Mouse (Mus musculus): ENCODE measurements at regions not wholly inside any gene's neighbourhood (a gene's known extent, or its start where the extent isn't known, plus 50 kb on each side); places are given as distances from the start of the nearest gene placed in this dataset.

DNA sequence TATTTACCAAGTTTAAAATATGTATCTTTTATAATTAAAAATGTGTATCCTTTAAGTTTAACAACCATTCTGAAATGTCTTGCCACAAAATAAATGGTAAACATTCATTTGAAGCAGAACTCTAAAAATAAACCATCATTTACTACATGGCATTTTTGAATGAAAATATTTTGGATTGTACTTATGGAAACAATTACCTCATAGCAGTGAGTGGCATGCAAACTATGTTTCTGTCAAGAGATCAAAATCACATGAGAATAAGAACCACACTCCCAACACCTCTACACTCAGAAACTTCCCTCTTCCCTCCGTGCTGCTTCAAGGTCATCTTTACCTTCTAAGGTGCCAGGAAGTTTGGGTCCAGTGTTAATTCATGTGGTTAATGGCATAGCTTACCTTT lies 94.9 kb upstream of the Grik2 start:
- Histone ChIP-seq H3K79me2 (ENCODE audit: control insufficient read depth, insufficient read depth, low read length, poor library complexity) (no peaks in the 10 kb centered on the region), H3K9ac (ENCODE audit: control insufficient read depth, low read depth, low read length, poor library complexity, severe bottlenecking) (no peak overlapping the region), H3K4me3 (ENCODE audit: control insufficient read depth in 1 of 2, insufficient read depth in 1 of 2, low read depth in 2 of 2, low read length in 2 of 2) (no peak overlapping the region), H3K27me3 (ENCODE audit: control insufficient read depth in 1 of 2, insufficient read depth in 2 of 2, low read length in 2 of 2) (no peaks in the 10 kb centered on the region; a peak in 1 of 4 replicates), H3K4me1 (ENCODE audit: control insufficient read depth in 1 of 2, insufficient read depth in 2 of 2, low read length in 2 of 2) (no peaks in the 10 kb centered on the region), H3K9me3 (replicated peaks; ENCODE audit: insufficient read depth, low read length) (no peaks in the 10 kb centered on the region), H3K36me3 (ENCODE audit: control insufficient read depth in 1 of 2, insufficient read depth in 2 of 2, low read length in 2 of 2) (no peaks in the 10 kb centered on the region), H3K27ac (ENCODE audit: control insufficient read depth, low read depth, low read length) (no peak overlapping the region)
- TF ChIP-seq POLR2AphosphoS5 (IDR thresholded peaks at IDR 0.05; ENCODE audit: borderline replicate concordance, low read depth, low read length) (no peak), KAT2A (conservative IDR thresholded peaks at IDR 0.05; ENCODE audit: low read depth, low read length) (no peak), UBTF (IDR thresholded peaks at IDR 0.05; ENCODE audit: borderline replicate concordance, insufficient read depth, low read depth, low read length) (no peak), HCFC1 (IDR thresholded peaks at IDR 0.05; ENCODE audit: low read depth, low read length) (no peak), GABPA (IDR thresholded peaks at IDR 0.05; ENCODE audit: low read depth, low read length) (no peak), ELF1 (IDR thresholded peaks at IDR 0.05; ENCODE audit: low read depth, low read length) (no peak), EP300 (IDR thresholded peaks at IDR 0.05; ENCODE audit: low read depth in 1 of 2, low read length in 2 of 2) (no peak), ZKSCAN1 (IDR thresholded peaks at IDR 0.05; ENCODE audit: low read depth, low read length) (no peak), TAL1 (IDR thresholded peaks at IDR 0.05; ENCODE audit: low read length) (no peak), E2F4 (IDR thresholded peaks at IDR 0.05; ENCODE audit: borderline replicate concordance, low read depth, low read length) (no peak), POLR2A (IDR thresholded peaks at IDR 0.05; ENCODE audit: control insufficient read depth in 1 of 2, insufficient read depth in 1 of 2, low read depth in 1 of 2, low read length in 2 of 2, poor library complexity in 1 of 2) (no peak), MYB (IDR thresholded peaks at IDR 0.05; ENCODE audit: low read depth, low read length) (no peak)
- DNase-seq (ENCODE audit: low read depth, low spot score) = no peak

DNA sequence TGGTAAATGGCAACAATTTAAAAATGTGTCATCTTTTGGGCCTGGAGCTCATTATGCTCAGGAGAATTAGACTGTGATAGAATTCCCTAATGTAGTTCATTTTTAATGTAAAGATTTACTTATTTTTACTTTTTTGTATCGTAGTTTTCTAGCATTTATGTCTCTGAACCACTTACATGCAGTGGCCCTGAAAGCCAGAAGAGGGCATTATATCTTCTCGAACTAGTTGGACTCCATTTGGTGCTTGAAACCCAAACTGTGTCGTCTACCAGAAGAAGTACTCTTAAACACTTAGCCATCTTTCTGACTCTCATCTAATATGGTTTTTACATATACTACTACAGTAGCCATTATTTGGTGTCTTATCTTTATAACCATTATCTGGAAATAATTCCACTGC lies 75.2 kb upstream of the Grik2 start:
- H3K27ac ChIP-seq (ENCODE audit: control insufficient read depth, low read depth, low read length) = no peak overlapping the region
- H3K4me1 ChIP-seq (ENCODE audit: control insufficient read depth in 1 of 2, insufficient read depth in 2 of 2, low read length in 2 of 2) = no peaks in the 10 kb centered on the region
- H3K36me3 ChIP-seq (ENCODE audit: control insufficient read depth in 1 of 2, insufficient read depth in 2 of 2, low read length in 2 of 2) = no peaks in the 10 kb centered on the region
- no peak for DNase-seq (ENCODE audit: low read depth, low spot score)
- no peak overlapping the region for H3K9ac ChIP-seq (ENCODE audit: control insufficient read depth, low read depth, low read length, poor library complexity, severe bottlenecking)
- H3K9me3 ChIP-seq (replicated peaks; ENCODE audit: insufficient read depth, low read length) = no peaks in the 10 kb centered on the region
- no peaks in the 10 kb centered on the region for H3K27me3 ChIP-seq (ENCODE audit: control insufficient read depth in 1 of 2, insufficient read depth in 2 of 2, low read length in 2 of 2)
- no peak overlapping the region for H3K4me3 ChIP-seq (ENCODE audit: control insufficient read depth in 1 of 2, insufficient read depth in 1 of 2, low read depth in 2 of 2, low read length in 2 of 2)
- no peak for TF ChIP-seq TCF12 (IDR thresholded peaks at IDR 0.05; ENCODE audit: low read depth, low read length)
- no peak for TF ChIP-seq ZC3H11A (IDR thresholded peaks at IDR 0.05; ENCODE audit: low read depth, low read length)
- TF ChIP-seq GATA1 (IDR thresholded peaks at IDR 0.05; ENCODE audit: low read depth, low read length) = no peak
- no peak for TF ChIP-seq TAL1 (IDR thresholded peaks at IDR 0.05; ENCODE audit: low read length)
- TF ChIP-seq NRF1 (IDR thresholded peaks at IDR 0.05; ENCODE audit: insufficient read depth, low read depth, low read length, poor library complexity, severe bottlenecking) = no peak
- no peak for TF ChIP-seq GABPA (IDR thresholded peaks at IDR 0.05; ENCODE audit: low read depth, low read length)
- no peaks in the 10 kb centered on the region for H3K79me2 ChIP-seq (ENCODE audit: control insufficient read depth, insufficient read depth, low read length, poor library complexity)

Measured in MEL (cell line).